Mouse (Mus musculus) kidney, adult 2 months (tissue): ENCODE results near the gene Crybb3. TPM values are rescaled to one million over a fixed set of nuclear protein-coding genes. Genes with fewer than 3 reads are reported as not detected.

Experiments used
- DNase-seq: peaks from one replicate; pipeline ENCODE4 v3.0.0; 2021
- H3K27ac ChIP-seq: fragments of 200-500 bp; 2 replicates; pipeline ENCODE4 v1.5.1; 2012; ENCODE audit warnings: low read depth, low read length, control low read depth, inconsistent platforms; ENCODE audit not compliant: insufficient read depth
- H3K27me3 ChIP-seq: fragments of 200-500 bp; replicated peaks from 2 replicates; pipeline ENCODE4 v1.6.1; 2012; ENCODE audit warnings: mild to moderate bottlenecking, moderate library complexity, low read length, inconsistent platforms; ENCODE audit not compliant: control insufficient read depth, insufficient read depth
- H3K36me3 ChIP-seq: fragments of 200-500 bp; 2 replicates; pipeline ENCODE4 v1.6.1; 2012; ENCODE audit warnings: mild to moderate bottlenecking, moderate library complexity, low read length, inconsistent platforms; ENCODE audit not compliant: control insufficient read depth, insufficient read depth
- H3K4me1 ChIP-seq: fragments of 200-500 bp; 2 replicates; pipeline ENCODE4 v1.6.1; 2011; ENCODE audit warnings: low read length; ENCODE audit not compliant: control insufficient read depth, insufficient read depth
- H3K4me3 ChIP-seq: fragments of 200-500 bp; 2 replicates; pipeline ENCODE4 v1.5.1; 2011; ENCODE audit warnings: mild to moderate bottlenecking, low read depth, low read length, control low read depth; ENCODE audit not compliant: insufficient read depth
- CTCF ChIP-seq: fragments of 200-500 bp; conservative IDR thresholded peaks from 2 replicates; pipeline ENCODE4 v1.5.1; 2011; ENCODE audit warnings: low read depth, mild to moderate bottlenecking, control low read depth, low read length, moderate library complexity, mixed read lengths; ENCODE audit not compliant: insufficient read depth, insufficient read length
- POLR2A ChIP-seq: fragments of 200-500 bp; IDR thresholded peaks from one replicate; pipeline ENCODE4 v1.6.1; 2011; ENCODE audit warnings: low read depth, low read length, control low read depth
- WGBS: fragments of 180-500 bp; shearing (Covaris S2); methylation state at CpG from one replicate; pipeline ENCODE4 v1.1.7; 2018; 5-methylcytosine and 5-hydroxymethylcytosine counted together
- polyA plus RNA-seq: library from polyadenylated mRNA; depleted of rRNA; stranded (reverse); fragments of >200 nt; gene quantifications from 2 replicates; pipeline ENCODE4 v1.2.3, GENCODE M21; 2012

Crybb3 gene
- polyA plus RNA-seq, 1 experiment = 2.8 TPM

DNA sequence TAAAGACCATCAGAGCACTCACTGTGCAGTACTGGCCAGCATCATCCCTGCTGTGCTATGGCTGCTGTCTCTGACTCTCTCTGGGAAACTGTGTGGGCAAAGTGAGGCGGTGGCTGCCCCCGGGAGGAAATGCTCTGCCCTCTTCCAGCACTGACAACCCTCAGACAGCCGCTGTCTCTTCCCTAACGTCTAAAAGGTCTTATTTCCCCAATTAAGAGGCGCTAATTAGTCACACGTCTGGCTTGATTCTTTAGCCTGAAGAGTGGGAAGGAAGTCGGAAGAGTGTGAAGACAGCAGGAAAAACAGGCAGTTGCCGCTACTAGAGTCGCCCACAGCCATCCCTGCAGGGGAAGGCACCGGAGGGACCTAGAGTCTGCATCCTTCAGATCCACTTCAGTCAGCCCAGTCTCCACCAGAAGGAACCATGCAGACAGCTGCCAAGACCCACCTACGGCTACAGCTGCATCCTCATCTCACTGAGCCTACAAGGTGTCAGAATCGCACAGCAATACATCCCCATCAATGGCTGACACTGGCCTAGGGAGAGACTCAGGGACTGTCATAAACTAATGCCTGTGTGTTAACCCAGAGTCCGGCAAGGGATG lies 38.6 kb upstream of the Crybb3 start:
- Histone ChIP-seq H3K4me3 (no peak overlapping the region), H3K27ac (no peak overlapping the region), H3K4me1 (peaks cover 12% of the 10 kb centered on the region), H3K27me3 (no peaks in the 10 kb centered on the region), H3K36me3 (no peaks in the 10 kb centered on the region)
- WGBS = 60% methylated on average over 13 of the region's 13 CpGs
- TF ChIP-seq POLR2A (no peak), CTCF (no peak)
- DNase-seq = no peak

GRCm38 (mm10) chr5:113119291-113119690 lies 37.9 kb upstream of the Crybb3 start:
- Histone ChIP-seq H3K27me3 (no peaks in the 10 kb centered on the region), H3K4me3 (no peak overlapping the region), H3K4me1 (peaks cover 15% of the 10 kb centered on the region), H3K27ac (no peak overlapping the region), H3K36me3 (no peaks in the 10 kb centered on the region)
- DNase-seq = no peak
- no peak for TF ChIP-seq POLR2A
- TF ChIP-seq CTCF = no peak
- WGBS = 76% methylated on average over 9 of the region's 9 CpGs

- TF ChIP-seq POLR2A (no peak), CTCF (no peak)
- Histone ChIP-seq H3K4me1 (peaks cover 15% of the 10 kb centered on the region), H3K36me3 (no peaks in the 10 kb centered on the region), H3K4me3 (no peak overlapping the region), H3K27me3 (no peaks in the 10 kb centered on the region), H3K27ac (peak overlapping the region; percentile 29; the same call in 1 of the 2 replicates)
- peak; percentile 47 for DNase-seq
- 59% methylated on average over 6 of the region's 6 CpGs for WGBS
Observed at GRCm38 (mm10) chr5:113118695-113119094, 37.3 kb upstream of the Crybb3 start.

- TF ChIP-seq POLR2A = no peak
- TF ChIP-seq CTCF = no peak
- Histone ChIP-seq H3K27ac (no peak overlapping the region), H3K4me1 (peaks cover 7% of the 10 kb centered on the region), H3K36me3 (no peaks in the 10 kb centered on the region), H3K27me3 (no peaks in the 10 kb centered on the region), H3K4me3 (no peak overlapping the region)
- WGBS = 87% methylated on average over 5 of the region's 5 CpGs
- DNase-seq = no peak
Observed at GRCm38 (mm10) chr5:113117361-113117760, 36.0 kb upstream of the Crybb3 start.

DNA sequence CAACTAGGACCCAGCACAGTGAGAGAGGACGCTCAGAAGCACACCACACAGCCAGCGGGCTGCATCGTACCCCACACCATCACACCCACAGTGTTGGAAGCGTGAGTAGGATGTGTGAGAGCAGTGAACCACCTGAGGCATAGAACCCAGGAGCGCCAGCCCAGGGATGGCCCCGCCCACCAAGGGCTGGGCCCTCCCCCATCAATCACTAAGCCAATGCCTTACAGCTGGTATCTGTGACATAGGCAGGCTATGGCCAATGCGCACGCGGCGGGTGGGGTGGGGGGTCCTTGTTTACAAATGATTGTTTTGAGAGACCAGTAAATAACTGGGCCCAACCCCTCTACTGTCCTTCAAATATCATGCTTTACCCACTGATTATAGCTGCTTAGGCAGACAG lies 34.5 kb upstream of the Crybb3 start:
- no peak for TF ChIP-seq CTCF
- TF ChIP-seq POLR2A = no peak
- H3K27ac ChIP-seq = no peak overlapping the region
- no peak for DNase-seq
- WGBS = 81% methylated on average over 10 of the region's 10 CpGs
- peaks cover 5% of the 10 kb centered on the region; the same call in 1 of the 2 replicates for H3K4me1 ChIP-seq
- H3K36me3 ChIP-seq = no peaks in the 10 kb centered on the region
- H3K4me3 ChIP-seq = no peak overlapping the region
- no peaks in the 10 kb centered on the region for H3K27me3 ChIP-seq

DNA sequence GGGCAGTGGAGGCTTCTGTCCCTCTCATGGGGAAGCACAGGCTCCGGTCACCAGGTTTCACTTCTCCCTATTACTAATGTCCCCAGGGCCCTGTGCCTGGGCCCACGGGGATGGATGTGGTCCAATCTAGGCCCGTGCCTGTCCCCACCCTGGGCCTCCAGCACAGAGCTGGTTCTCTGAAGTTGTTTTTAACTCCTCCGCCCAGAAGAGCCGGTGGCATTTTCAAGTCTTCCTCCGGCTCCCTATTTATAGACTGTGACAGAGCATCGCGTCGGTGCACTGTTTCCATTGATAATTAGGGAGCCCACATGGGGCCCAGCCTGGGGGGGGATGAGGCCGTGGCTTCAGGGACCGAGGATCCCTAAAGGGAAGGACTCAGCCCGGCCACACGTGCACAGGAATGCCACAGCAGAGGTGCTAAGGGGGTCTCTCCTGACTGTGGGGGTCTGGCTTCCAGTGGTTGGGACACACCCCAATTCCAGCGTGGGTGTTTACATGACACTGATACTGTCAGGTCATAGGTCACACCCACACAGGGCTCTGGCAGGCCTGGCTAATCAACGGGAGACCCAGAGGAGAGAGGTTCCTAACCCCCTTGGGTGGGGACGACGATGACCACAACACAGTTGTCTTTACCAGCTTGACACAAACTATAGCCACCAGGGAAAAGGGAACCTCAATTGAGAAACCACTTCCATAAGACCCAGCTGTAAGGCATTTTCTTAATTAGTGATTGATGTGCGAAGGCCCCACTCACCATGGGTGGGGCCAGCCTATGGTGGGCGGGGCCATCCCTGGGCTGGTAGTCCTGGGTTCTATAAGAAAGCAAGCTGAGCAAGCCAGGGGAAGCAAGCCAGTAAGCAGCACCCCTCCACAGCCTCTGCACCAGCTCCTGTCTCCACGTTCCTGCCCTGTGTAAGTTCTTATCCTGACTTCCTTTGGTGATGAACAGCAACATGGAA lies 33.2 kb upstream of the Crybb3 start:
- Histone ChIP-seq H3K36me3 (no peaks in the 10 kb centered on the region), H3K4me3 (no peak overlapping the region), H3K27me3 (no peaks in the 10 kb centered on the region), H3K27ac (0 out of 2 replicates have a peak overlapping the region, but pooled peaks have one; percentile 20), H3K4me1 (peaks cover 5% of the 10 kb centered on the region; the same call in 1 of the 2 replicates)
- DNase-seq = no peak
- WGBS = 47% methylated on average over 20 of the region's 20 CpGs
- TF ChIP-seq POLR2A = no peak
- TF ChIP-seq CTCF = no peak

- no peak overlapping the region for H3K27ac ChIP-seq
- H3K4me1 ChIP-seq = peaks cover 3% of the 10 kb centered on the region; the same call in 1 of the 2 replicates
- no peak for DNase-seq
- TF ChIP-seq POLR2A (no peak), CTCF (no peak)
- whole genome bisulfite sequencing = 47% methylated on average over 5 of the region's 5 CpGs
- H3K27me3 ChIP-seq = no peaks in the 10 kb centered on the region
- H3K36me3 ChIP-seq = no peaks in the 10 kb centered on the region
- H3K4me3 ChIP-seq = no peak overlapping the region
Observed at GRCm38 (mm10) chr5:113113120-113113519, 31.7 kb upstream of the Crybb3 start.
